Mouse (Mus musculus): ENCODE measurements around the gene Pde1b.

Gene Pde1b

DNA sequence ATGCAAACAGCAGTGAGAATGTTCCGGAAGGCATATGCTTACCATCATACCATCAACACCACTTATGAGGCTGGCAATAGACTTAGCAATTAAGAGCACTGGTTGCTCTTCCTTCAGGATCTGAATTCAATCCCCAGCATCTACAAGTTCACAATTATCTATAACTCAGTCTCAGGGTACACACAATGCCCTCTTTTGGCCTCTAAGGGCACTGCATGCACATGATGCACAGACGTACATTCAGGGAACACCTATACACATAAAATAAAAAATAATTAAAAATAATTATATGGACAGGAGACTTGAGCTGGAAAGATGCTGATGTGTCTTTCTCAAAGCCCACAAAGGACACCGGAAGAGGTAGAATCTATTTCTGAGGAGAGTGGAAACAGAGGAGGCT, 45.1 kb downstream of the Pde1b start:
- no peak for DNase-seq (ENCODE audit: extremely low spot score, low read depth, low spot score)

DNA sequence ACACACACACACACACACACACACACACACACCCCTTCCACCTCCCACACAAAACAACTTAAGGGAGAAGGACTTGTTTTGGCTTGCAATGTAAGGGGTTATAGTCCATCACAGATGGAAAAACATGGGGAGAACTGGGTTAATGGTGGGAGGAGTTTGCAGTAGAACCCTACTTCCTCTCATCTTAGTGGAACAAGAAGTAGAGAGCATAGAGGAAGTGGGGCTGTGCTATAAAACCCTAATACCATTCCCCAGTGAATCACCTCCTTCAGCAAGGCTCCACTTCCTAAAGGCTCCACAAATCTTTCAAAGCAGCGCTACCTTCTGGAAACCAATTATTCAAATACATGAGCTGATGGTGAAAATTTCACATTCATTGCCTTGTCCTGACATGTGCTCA, 46.6 kb downstream of the Pde1b start:
- no peak for DNase-seq (ENCODE audit: extremely low spot score, low read depth, low spot score)

DNA sequence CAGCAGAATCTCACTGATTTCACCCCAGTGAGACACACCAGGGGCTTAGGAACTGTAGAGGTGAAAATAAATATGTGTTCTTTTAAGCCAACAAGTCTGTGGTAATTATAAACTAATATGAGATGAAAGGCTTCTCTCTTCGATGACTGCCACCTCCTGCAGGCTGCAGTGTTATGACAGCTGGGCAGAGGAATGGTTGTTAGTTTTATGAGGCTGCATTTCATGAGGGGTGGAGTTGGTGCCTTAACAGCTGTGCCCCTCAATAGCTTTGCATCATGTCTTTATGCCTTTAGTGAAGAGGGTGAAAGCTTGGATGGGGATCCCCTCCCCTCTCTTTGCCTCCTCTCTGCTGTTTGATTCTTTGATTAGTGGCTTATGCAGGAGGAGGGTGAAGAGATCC, 48.2 kb downstream of the Pde1b start:
- no peak for DNase-seq (ENCODE audit: extremely low spot score, low read depth, low spot score)

DNA sequence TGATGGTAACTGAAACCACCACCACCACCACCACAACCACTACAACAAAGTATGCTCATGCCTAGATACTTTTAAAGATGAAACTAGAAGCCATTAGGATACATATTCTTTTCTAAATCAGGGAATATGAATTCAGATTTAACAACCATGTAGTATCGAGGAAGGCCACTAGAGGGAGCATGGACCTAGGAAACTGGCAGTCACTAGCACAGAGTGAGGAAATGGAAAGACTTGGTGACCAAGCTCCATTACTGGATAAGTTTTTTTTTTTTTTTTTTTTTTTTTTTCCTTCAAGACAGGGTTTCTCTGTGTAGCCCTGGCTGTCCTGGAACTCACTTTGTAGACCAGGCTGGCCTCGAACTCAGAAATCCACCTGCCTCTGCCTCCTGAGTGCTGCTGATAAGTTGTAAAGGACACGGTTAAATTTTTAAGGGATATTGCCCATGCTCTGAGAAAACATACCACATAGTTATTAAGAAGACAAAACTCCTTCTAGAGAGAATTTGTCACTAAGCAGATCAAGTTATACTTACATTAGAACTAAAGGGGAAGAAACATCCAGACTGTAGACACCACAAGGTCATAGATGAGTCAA, 49.4 kb downstream of the Pde1b start:
- DNase-seq (ENCODE audit: extremely low spot score, low read depth, low spot score) = peak; percentile 31

GRCm38 (mm10) chr15:103564981-103565380, 62.1 kb downstream of the Pde1b start, which contains the start of gene Glycam1:
Gene Glycam1, minus strand, starts transcription at chr15:103565081.
- no peak for DNase-seq (ENCODE audit: extremely low spot score, low read depth, low spot score)

All from hindlimb bud, embryonic 11.5 days (tissue).